Mouse (Mus musculus) cerebellum, adult 11-12 months (tissue): ENCODE results near the gene Rhbdd1.

Source experiments
- DNase-seq: peaks from one replicate; pipeline ENCODE4 v3.0.0; 2022

Rhbdd1 gene

DNA sequence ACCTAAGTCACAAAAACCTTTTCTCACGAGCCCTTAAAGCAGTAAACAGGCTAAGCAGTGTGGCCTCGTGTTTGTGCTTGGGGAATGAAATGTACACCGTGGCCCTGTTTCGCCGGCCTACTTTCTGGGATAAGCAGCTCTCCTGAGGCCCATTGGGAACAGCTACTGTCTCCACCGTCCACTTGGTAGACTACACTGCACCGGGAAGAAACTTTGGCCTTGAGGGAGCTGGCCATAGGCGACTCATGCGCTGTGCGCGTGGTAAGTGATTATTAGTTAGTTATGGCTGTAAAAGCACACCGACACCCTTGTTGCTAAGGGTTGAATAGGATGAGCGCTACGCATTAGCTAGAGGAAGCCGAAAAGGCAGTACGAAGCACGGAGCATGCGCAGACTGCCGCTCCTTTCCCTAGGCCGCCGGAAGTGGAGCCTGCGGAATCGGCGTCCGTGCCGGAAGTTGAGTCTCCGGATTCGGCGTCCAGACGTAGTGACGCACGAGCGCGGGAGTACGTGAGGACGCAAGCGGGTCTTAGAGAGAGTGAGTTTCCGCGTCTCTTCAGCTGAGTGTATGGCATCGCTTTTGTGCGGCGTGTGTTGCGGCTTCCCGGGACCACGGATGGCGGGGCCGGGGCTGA lies at the start of gene Rhbdd1:
TSS of gene Rhbdd1 (plus strand) at position 342 of the 635 bp plus-strand sequence.
- peak; percentile 97 for DNase-seq

DNA sequence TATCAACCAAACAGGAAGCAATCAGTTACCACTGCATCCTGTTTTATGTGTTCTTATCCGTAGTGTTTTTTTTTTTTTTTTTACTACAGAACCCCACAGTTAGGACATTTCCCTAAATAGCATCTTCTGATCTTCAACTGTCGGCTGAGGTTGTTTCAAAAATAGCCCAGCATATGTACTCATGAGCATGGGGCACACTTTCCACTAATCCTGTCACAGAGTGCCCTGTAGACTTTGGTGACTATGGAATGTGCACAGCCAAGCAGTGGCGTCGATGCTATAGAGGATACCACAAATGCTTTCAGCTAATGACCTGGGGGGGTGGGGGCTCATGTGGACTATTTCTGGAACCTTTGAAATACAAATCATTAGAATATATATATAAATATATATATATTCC lies 48.7 kb upstream of the Rhbdd1 start:
- no peak for DNase-seq

DNA sequence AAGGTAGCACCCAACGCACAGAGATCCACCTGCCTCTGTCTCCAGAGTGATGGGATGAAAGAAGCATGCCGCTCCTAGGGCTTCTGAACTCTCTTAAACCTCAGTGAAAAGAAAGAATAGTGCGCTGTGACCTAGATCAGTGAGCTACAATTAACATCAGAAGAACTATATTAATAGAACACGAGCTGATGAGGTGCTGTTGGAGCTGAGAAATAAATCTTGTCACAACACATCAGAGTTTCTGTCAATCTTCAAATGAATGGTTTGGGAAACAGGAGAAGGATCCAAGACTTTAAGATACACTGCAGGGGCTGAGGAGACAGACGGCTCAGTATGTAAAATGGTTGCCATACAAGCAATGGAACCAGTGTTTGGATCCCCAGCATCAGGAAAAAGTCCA lies 44.0 kb upstream of the Rhbdd1 start:
- DNase-seq = no peak

DNA sequence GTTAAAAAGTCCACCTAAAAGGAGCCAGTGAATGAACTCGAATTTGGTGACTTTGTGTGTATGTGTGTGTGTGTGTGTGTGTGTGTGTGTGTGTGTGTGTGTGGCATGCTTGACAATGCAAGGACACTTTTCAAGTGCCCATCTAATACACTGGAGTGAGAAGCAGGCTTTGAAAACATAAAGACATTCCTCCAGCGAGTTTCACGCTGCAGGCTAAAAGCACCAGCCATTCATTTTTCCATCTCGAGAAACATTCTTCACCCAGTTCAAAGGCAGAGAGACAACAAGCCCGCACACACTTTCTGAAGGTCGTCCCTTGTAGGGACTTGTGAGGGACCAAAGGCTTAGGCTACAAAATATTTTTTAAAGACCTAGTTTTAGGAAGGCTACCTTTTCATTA lies 42.7 kb upstream of the Rhbdd1 start:
- DNase-seq = no peak

DNA sequence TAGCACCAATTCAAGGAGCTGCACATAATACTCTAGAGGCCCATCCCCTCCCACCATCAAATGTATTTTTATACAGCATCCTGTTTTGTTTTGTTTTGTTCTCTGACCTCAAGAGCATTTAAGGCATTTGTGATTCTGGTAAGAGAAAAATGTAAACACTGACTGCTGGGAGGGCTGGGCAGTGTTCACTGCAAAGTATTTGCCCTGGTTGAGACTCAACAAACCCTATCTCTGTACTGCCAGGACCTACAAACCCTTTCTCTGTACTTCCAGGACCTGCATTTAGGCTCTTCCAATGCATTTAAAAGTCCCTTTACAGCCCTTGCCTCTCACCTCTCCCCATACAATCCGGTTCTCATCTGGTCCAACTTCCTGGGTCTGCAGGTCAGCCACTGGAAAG lies 41.9 kb upstream of the Rhbdd1 start:
- no peak for DNase-seq

DNA sequence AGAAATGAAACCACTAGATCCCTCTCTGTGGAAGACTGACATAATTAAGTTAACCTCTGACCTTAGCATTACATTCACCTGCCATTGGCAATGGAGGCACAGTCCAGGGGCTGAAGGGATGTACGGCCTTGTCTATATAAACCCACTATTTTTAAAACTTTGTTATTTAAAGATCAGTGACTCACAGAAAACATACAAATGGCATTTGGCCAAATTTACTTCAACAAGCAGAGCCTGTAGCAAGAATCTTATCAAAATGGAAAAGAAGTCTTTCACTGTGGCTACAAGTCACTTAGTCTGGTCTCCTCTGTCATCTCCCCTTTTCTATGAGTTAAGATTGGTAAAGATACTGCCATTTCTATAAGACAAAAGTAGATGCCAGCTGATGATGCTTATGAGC lies 36.5 kb upstream of the Rhbdd1 start:
- DNase-seq = no peak

DNA sequence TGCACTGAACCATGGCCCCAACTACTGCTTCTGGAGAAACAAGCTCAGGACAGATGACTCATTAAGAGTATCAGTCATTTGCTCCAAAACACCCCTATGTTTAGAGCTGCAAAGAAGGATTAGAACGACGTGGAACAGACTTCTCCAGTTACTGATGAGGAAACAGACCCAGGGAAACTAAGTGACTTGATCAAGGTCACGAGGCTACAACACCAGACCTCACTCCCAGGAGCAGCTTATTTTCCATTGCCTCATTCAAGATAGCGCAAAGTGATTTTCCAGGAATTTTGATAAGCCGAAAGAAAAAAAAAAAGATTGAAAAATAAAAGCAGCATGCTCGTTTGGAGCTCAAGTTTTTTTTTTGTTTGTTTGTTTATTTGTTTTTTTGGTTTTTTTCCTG lies 34.4 kb upstream of the Rhbdd1 start:
- DNase-seq = no peak

DNA sequence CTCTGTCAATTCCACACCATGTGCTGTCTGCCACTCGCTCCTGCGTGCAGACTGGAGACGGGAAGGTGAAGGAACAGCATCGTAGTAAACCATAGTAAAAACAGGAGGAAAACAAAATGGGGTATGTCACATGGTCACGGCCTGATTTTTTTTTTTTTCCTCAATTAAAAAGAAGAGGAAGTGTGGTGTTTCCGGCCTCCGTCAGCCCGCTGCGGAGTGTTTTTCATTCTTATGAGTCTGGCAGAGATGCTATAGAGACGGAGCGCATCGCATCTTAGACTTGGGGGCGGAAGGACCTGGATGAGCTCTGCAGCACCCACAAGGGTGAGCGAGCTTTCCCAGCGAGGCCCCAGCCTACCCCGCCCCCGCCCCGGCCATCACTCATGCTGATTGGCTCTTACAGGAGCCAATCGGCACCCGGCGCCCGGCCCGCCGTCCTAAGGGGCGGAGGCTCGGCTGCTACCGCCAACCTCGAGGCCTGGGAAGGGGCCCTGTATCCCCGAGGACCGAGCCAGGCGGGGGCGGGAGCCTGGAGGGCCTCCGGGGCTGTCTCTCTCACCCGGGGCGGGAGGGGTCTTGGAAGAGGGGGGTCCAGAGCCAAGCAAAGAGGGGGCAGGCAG lies 33.1 kb upstream of the Rhbdd1 start:
- DNase-seq = peak; percentile 93

DNA sequence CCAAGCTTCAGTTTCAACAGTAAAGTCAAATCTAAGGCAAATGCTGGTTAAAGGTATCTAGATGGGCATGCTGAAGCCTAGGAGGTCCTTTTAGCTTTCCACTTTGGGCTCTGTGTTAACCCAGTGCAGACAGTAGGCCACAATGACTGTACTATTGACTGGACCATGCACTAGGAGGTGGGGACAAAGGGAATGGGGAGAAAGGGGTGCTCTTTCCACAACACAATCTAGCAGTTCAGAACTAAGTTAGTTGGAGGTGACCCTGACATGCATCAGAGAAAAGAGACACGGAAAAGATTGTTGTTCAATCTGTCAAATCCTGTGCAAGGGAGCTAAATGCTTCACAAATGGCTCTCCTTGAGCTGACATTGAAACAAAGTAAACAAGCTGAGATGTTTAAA lies 32.4 kb upstream of the Rhbdd1 start:
- DNase-seq = peak; percentile 38

DNA sequence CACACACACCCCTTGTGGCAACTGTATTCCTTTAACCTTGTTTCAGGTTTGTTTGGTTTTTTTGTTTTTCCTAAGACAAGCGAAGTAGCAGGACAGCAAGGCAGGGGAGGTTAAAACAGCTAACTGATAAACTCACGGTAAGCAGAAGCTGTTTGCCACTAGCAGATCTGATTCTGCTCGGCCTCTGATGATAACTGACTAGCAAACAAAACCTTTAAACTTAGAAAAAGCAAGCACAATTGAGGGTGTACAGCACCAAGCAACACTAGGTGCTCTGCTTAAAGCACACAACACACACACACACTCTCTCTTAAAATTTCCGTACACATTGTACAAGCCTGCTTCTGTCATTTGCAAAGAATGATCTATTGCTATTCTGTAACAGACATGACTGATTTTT lies 31.8 kb upstream of the Rhbdd1 start:
- DNase-seq = no peak

DNA sequence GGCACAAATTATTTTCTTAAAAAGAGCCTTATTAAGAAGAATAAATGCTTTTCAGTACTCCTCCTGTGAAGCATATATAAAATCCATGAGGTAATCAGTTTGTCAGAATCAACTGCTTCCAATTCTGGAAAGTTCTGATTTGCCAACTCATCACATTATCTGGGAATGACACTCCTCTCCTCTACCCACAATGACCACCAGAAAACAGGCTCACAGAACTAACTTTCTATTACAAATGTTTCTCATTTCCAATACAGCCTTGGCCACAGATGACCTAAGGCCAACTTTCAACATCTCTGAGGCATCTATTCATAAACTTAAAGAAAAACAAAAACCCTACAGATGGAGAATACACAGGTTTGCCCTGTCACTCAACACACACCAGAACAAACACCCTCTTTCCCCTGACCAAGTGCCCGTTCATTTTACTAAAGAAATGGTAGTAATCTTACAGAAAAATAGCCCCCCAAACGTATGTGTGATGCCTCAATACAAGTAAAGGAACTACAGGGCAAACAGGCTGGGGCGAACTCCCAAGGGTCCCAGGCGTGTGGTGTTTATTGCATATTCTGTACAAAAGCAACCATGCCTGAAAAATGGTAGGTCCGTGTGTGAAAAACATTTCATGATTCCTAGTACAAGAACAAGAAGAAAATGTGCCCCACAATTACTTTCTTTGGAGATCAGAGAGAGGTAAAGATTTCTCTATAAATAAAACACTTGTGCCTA lies 30.6 kb upstream of the Rhbdd1 start:
- DNase-seq = no peak

DNA sequence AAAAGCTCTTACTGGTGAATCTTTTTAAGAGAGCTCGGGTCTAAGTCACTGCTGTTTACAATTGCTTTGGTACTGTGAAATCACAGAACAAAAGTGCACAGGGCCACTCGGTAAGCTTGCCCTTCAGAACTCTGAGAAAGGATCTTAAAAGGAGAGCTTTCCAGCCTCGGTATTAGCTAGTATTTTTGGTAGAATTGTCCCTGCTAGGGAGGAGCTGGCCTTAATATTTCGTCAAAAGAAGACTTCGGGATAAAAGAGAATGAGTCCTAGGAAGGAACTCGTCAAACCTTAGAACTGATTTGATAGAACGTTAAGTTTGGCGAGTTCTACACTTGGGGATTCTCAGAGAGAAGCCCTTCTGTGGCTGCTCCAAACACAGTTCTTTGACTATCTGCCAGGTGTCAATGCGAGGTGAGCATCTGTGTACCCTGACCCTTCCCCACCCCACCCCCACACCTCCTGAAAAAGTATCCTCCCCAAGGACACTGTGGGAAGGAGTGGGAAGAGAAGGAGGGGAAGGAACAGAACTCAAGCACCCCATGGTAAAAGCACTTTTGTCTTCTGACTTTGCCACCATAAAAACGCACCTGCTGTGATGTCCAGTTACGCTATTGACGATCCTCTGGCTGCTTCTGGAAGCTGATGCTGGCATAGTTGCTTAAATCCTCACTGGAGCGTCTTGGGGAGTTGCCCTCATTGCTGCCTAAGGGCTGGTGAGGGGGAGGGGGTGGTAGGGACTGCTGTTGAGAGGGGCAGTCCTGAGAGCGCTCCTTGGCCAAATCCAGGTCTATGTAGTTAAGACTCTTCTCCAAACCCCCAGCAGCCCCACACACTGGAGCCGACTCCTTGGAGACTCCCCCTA lies 29.8 kb upstream of the Rhbdd1 start:
- peak; percentile 42 for DNase-seq

DNA sequence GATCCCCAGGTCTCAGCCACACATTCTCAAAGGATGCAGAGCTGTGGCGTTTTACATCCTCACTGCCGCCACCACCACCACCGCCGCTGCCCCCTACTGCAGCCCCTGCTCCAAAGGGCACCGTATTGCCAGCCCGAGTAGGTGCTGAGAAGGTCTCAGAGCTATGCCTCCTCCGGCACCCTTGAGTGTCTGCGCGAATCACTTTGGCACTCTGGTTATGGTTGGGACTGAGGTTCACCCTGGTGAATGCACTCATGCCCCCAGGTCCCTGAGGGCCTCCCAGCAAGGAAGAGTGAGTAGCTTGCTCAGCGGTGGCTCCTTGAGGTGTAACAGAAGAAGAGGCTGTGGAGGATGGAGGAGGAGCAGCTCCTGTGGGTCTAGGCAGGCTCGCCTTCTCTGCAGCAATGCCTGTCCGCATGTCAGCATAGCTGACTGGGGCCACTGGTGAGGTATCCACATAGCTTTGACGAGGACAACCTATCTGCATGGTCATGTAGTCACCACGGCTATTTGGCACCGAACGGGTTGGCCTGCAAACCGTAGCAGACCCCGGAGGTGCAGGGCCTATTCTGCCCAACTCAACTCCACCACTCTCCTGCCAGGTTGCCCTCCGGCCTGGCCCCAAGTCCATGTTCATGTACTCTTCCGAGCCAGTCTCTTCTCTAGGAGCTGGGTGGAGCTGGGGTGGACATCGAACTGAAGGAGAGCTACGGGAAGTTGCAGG lies 29.0 kb upstream of the Rhbdd1 start:
- peak; percentile 58 for DNase-seq

DNA sequence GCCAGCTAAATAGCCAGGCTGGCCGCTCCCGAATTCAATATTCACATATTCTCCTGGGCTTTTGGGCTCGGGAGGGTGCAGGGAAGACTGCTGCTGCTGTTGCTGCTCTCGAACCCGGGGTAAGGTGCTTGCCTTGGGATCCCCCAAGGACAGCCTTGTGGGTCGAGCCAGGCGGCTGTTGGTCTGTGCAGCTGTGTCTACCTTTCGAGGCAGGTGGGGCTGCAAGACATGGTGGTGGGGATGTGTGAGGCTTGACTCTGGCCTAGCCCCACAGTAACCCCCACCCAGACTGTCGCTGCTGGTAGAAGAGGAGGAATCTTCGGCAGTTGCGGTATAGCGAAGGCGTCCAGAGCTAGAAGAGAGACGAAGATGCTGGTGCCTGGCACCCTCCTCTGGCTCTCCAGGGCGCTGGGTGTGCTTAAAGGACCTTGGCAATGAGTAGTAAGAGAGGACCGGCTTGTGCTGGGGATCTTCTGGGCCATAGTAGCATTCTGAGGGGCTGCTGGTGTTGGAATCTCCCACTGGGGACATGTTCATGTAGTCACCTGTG lies 28.4 kb upstream of the Rhbdd1 start:
- DNase-seq = no peak

DNA sequence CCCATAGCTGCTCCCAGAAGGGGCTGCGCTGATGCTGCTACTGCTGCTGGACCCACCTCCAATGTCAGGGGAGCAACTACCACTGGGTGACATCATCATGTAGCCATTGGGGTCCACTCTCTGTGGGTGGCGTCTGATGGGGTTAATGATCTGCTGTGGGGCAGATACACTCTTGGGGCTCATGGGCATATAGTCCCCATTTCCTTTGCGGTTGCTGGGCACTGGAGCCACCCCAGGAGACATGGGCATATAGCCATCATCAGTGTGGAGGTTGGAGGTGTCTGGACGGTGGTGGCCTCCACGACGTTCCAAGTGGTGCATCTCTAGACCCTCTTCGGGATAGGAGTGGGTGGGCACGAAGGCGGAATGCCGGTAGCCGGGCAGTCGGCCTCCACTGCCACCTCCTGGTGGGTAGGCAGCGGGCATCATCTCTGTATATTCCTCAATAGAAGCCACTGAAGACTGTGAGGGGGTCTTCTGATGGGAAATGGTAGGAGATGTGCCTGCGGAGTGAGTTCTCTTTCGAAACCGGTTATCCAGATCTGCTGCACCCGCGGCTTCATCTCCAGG lies 27.7 kb upstream of the Rhbdd1 start:
- peak; percentile 56 for DNase-seq

DNA sequence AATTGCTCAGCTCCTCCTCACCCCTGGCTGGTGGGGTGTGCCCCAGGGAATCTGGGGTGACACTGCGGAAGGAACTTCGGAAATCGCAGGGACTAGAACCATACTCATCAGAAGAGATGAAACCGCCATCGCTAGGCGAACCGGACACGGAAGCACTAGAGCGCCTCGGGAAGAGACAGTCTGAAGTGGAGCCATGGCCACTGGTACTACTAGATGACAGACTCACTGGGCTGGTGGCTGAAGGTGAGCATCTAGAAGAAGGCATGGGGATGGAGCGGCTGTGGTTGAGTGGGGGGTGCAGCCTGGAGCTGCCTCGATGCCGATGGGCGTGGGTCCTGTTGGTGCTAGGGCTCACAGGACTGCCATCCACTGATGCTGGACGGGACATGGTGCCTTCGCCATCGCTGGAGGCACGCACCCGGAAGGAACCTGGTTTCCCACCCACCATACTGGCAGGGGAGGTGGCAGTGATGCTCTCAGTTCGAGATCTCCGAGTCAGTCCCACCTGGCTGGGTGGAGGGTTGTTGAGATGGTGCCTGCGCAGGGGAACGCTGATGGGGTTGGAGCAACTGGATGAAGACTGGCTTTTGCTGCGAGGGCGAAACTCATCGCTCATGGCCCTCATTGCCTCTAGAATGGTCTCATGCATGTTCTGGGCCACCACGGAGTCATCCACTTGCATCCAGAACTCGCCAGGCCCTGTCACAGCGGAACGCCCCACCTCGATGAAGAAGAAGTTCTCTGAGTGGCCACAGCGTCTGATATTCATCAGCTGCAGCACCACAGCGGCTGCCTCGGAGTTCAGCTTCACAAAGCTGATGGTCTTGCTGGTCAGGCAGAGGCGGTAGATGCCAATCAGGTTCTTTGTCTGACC lies 26.9 kb upstream of the Rhbdd1 start:
- peak; percentile 52 for DNase-seq

DNA sequence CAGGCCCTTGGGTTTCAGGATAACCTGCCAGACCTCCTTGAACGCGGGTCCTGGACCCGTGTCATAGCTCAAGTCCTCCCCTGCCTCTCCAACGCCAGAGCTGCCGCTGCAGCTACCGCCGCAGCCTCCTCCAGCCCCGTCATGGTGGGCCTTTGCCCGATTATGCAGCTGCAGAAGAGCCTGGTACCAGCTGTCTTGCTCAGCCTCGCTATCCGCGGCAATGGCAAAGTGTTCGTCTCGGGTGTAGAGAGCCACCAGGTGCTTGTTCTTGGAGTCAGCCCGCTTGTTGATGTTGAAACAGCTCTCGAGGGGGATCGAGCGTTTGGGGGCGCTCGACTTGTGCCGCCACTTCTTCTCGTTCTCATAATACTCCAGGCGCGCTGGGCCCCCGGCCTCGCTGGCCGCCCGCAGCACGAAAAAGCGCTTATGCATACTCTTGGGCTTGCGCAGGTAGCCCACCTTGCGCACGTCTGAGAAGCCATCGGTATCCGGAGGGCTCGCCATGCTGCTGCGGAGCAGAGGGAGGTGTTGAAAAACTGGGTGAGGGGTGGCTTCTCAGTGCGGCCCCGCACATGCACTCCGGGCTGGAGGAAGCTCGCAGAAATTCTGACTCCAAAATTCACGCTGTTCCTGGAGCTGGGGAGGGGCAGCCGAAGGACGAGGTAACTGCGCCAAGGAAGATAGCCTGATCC lies 26.1 kb upstream of the Rhbdd1 start:
- peak; percentile 74 for DNase-seq

DNA sequence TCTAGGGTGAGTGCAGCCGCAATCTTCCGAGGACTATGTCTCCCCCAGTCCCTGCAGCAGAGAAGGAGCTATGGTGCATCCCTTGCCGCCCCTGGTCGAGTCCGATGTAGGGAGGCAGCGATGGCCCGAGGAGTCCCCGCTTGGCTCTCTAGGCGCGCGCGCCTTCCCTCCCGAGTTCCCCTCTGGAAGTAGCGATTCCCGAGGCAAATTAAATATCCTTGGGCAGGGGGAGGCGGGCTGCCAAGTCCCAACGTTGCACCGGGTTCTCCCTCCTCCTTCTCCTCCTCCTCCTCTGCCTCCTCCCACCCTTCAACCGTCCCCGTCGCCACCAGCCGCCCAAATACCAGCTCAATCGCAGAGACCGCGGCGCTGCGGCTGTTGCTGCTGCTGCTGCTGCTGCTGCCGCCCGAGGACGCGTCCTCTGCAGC lies 25.5 kb upstream of the Rhbdd1 start:
- DNase-seq = no peak

DNA sequence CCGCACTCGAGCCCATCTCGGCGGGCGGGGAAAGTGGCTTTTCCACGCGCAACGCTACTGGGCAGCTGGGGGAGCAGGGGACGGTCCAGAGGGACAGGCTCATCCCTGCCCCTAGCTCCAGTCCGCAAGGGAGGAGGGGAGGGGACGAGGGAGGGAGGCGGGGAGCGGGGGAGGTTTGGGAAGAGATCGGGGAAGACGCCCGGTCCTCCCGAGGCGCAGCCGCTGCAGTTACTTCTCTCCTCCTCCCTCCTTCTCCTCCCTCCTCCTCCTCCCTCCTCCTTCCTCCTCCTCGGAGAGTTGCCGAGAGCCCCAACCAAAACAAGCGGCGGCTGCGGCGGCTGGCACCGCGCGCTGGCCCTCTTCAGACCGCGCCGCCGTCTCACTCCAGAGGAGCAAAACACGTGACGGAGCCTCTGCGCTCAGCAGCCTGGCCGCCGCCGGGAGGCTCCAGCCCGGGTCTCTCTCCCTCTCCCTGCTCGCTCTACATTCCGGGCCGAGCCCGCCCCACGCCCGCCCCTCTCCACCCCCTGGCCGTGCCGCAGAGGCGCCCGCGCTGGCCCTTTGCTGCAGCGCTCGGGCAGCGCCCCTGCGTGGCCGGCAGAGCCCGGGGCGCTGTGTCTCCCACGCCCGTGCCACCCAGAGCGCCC lies 25.0 kb upstream of the Rhbdd1 start, which contains the start of gene Irs1:
TSS of gene Irs1 (minus strand) at position 266 of the 647 bp plus-strand sequence.
- peak; percentile 91 for DNase-seq
